Mouse (Mus musculus) adrenal gland, postnatal 4 days (tissue): Measurements from ENCODE around the gene 0610012G03Rik. TPM values are rescaled to one million over a fixed set of nuclear protein-coding genes. Genes with fewer than 3 reads are reported as not detected.

Source experiments
- microRNA-seq: library from miRNA; unstranded; fragments of <30 nt; microRNA quantifications from one replicate; pipeline ENCODE4 v1.2.0, GENCODE M21; 2021
- total RNA-seq, 2 experiments: library from RNA; stranded (reverse); gene quantifications; 2 replicates each; pipeline ENCODE4 v1.2.3; 2021

The 0610012G03Rik gene
- total RNA-seq, 2 experiments from 2014 or later: 38.5 to 39.7 TPM

Small RNAs within 50 kb of the gene (microRNA-seq; reads per million reads assigned to microRNA genes)
- not detected for gene Gm26269

Other genes with a start within 250 kb of the 0610012G03Rik start
- under 1 TPM in 1 of 2 experiments, not detected in 1; 0.17 TPM for gene Meltf, start 69.7 kb downstream of the 0610012G03Rik start, total RNA-seq
- 1 to 10 TPM in 1 of 2 experiments, under 1 TPM in 1; 0.90 to 1.3 TPM for gene Pigz, start 14.6 kb downstream of the 0610012G03Rik start, total RNA-seq
- 10 to 100 TPM; 47.9 to 48.2 TPM for gene Ncbp2, start within 50 bp of the 0610012G03Rik start, total RNA-seq
- 10 to 100 TPM; 27.3 to 27.4 TPM for gene Senp5, start 54.8 kb upstream of the 0610012G03Rik start, total RNA-seq
- gene Pak2, start 130.8 kb upstream of the 0610012G03Rik start, total RNA-seq: 10 to 100 TPM; 54.8 to 57.8 TPM
- 10 to 100 TPM; 39.0 to 39.2 TPM for gene Pigx, start 151.2 kb upstream of the 0610012G03Rik start, total RNA-seq
- 10 to 100 TPM; 14.5 to 16.2 TPM for gene Cep19, start 151.3 kb upstream of the 0610012G03Rik start, total RNA-seq
- 10 to 100 TPM; 12.3 to 13.7 TPM for gene Nrros, start 217.1 kb upstream of the 0610012G03Rik start, total RNA-seq
- gene Bex6, start 231.3 kb upstream of the 0610012G03Rik start, total RNA-seq: not detected